Mouse (Mus musculus): ENCODE measurements at regions not wholly inside any gene's neighbourhood (a gene's known extent, or its start where the extent isn't known, plus 50 kb on each side); places are given as distances from the start of the nearest gene placed in this dataset.

GRCm38 (mm10) chr3:103423290-103423689, 144.2 kb downstream of the Trim33 start:
- H3K9me3 ChIP-seq (ENCODE audit: control insufficient read depth, low read length), result no peaks in the 10 kb centered on the region
- H3K27ac ChIP-seq (ENCODE audit: low read depth, low read length), result no peak overlapping the region
- no peaks in the 10 kb centered on the region for H3K36me3 ChIP-seq (ENCODE audit: control insufficient read depth, insufficient read depth, low read length)
- no peak for ATAC-seq (ENCODE audit: low read depth)
- H3K4me2 ChIP-seq (ENCODE audit: low read depth, low read length), result no peak overlapping the region
- no peak overlapping the region for H3K4me3 ChIP-seq (ENCODE audit: low read depth, low read length)
- H3K9ac ChIP-seq (replicated peaks; ENCODE audit: low read depth, low read length), result no peak overlapping the region
- no peaks in the 10 kb centered on the region for H3K27me3 ChIP-seq (ENCODE audit: control insufficient read depth, insufficient read depth, low read length)
- WGBS, result 77% methylated on average over 4 of the region's 4 CpGs
- peaks cover 12% of the 10 kb centered on the region; the same call in 1 of the 2 replicates for H3K4me1 ChIP-seq (ENCODE audit: control insufficient read depth, insufficient read depth, low read length)

DNA sequence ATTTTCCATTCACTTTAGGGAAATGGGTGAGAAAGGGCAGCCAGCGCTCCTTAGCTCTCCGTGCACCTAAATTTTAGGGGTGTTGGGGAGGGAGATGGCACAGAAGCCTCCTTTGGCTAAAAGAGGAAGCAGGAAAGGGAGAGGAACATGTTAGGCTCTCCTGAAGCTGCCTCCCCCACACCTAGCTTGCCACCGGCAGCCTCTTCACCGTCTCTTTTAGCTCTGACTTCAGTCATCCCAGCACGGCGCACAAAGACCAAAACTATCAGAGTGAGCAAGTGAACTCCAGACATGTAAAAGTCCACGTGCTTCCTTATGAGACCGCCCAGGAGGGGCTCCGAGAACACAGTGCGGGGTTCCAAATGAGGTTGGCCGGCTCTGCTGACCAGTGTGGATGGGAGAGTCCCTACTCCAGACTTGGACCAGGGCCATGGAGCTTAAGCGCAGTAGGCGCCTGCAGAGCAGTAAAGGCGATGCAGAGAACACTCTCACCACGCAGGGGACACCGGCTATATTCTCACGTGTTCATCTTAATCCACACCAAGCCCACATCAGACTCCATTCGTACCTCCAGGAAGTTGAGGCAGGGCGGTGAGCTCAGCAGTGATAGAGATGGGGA, 146.8 kb downstream of the Trim33 start:
- no peak overlapping the region for H3K9ac ChIP-seq (replicated peaks; ENCODE audit: low read depth, low read length)
- no peak for ATAC-seq (ENCODE audit: low read depth)
- H3K9me3 ChIP-seq (ENCODE audit: control insufficient read depth, low read length), result no peaks in the 10 kb centered on the region
- H3K27me3 ChIP-seq (ENCODE audit: control insufficient read depth, insufficient read depth, low read length), result no peaks in the 10 kb centered on the region
- H3K4me3 ChIP-seq (ENCODE audit: low read depth, low read length), result no peak overlapping the region
- no peak overlapping the region for H3K27ac ChIP-seq (ENCODE audit: low read depth, low read length)
- H3K4me1 ChIP-seq (ENCODE audit: control insufficient read depth, insufficient read depth, low read length), result peaks cover 7% of the 10 kb centered on the region; the same call in 1 of the 2 replicates
- H3K36me3 ChIP-seq (ENCODE audit: control insufficient read depth, insufficient read depth, low read length), result no peaks in the 10 kb centered on the region
- 89% methylated on average over 19 of the region's 19 CpGs for WGBS
- H3K4me2 ChIP-seq (ENCODE audit: low read depth, low read length), result no peak overlapping the region

GRCm38 (mm10) chr3:103429227-103429788, 145.7 kb upstream of the Syt6 start:
- no peak overlapping the region for H3K27ac ChIP-seq (ENCODE audit: low read depth, low read length)
- no peaks in the 10 kb centered on the region for H3K4me1 ChIP-seq (ENCODE audit: control insufficient read depth, insufficient read depth, low read length)
- H3K27me3 ChIP-seq (ENCODE audit: control insufficient read depth, insufficient read depth, low read length), result no peaks in the 10 kb centered on the region
- no peak overlapping the region for H3K9ac ChIP-seq (replicated peaks; ENCODE audit: low read depth, low read length)
- ATAC-seq (ENCODE audit: low read depth), result no peak; the same call in 1 of the 2 replicates
- H3K4me3 ChIP-seq (ENCODE audit: low read depth, low read length), result no peak overlapping the region
- no peak overlapping the region for H3K4me2 ChIP-seq (ENCODE audit: low read depth, low read length)
- no peaks in the 10 kb centered on the region for H3K9me3 ChIP-seq (ENCODE audit: control insufficient read depth, low read length)
- 12% methylated on average over 5 of the region's 5 CpGs for WGBS
- H3K36me3 ChIP-seq (ENCODE audit: control insufficient read depth, insufficient read depth, low read length), result no peaks in the 10 kb centered on the region

DNA sequence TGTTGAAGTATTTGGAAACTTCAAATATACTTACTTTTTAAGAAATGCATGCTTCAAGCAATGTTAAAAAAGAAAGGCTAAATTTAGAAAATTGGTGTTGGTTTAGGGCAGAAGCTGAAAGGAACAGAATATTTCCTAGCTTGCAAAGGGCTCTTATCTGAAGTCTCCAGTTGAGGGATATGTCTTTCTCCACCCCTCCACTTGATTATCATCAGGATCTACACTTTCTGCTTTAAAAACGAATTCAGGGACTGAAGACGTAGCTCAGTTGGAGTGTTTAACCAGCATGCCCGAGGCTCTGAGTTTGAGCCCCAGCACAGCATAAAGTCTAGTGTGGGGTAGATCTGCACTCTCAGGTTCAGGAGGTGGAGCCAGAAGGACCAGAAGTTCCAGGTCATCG, 144.9 kb upstream of the Syt6 start:
- Histone ChIP-seq H3K9me3 (ENCODE audit: control insufficient read depth, low read length) (no peaks in the 10 kb centered on the region), H3K4me2 (ENCODE audit: low read depth, low read length) (no peak overlapping the region), H3K27me3 (ENCODE audit: control insufficient read depth, insufficient read depth, low read length) (no peaks in the 10 kb centered on the region), H3K4me1 (ENCODE audit: control insufficient read depth, insufficient read depth, low read length) (no peaks in the 10 kb centered on the region), H3K4me3 (ENCODE audit: low read depth, low read length) (no peak overlapping the region), H3K36me3 (ENCODE audit: control insufficient read depth, insufficient read depth, low read length) (no peaks in the 10 kb centered on the region), H3K27ac (ENCODE audit: low read depth, low read length) (no peak overlapping the region), H3K9ac (replicated peaks; ENCODE audit: low read depth, low read length) (no peak overlapping the region)
- 85% methylated on average over 4 of the region's 4 CpGs for WGBS
- ATAC-seq (ENCODE audit: low read depth), result no peak

DNA sequence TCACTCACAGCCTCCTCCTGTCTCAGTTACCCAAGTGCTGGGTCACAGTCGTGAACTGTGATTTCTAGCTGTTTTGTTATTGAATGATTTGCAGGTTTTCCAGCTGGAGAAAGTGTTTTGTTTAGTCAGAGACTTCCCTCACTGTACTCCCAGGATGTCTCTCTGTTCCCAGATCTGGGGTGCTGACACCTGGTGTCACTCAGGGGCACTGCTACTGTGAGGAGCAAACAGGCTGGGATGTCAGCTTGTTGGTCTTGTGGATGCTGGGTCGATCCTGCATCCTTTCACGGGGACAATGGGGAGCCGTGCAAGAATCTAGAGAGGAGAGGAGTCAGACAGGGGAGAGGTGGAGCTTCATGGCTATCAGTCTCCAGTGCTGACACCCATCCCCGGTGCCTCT, 142.8 kb upstream of the Syt6 start:
- H3K27ac ChIP-seq (ENCODE audit: low read depth, low read length), result no peak overlapping the region
- no peak overlapping the region for H3K9ac ChIP-seq (replicated peaks; ENCODE audit: low read depth, low read length)
- no peaks in the 10 kb centered on the region for H3K36me3 ChIP-seq (ENCODE audit: control insufficient read depth, insufficient read depth, low read length)
- no peak overlapping the region for H3K4me3 ChIP-seq (ENCODE audit: low read depth, low read length)
- ATAC-seq (ENCODE audit: low read depth), result no peak
- no peaks in the 10 kb centered on the region for H3K27me3 ChIP-seq (ENCODE audit: control insufficient read depth, insufficient read depth, low read length)
- H3K4me2 ChIP-seq (ENCODE audit: low read depth, low read length), result no peak overlapping the region
- 41% methylated on average over 5 of the region's 5 CpGs for WGBS
- no peaks in the 10 kb centered on the region for H3K9me3 ChIP-seq (ENCODE audit: control insufficient read depth, low read length)
- H3K4me1 ChIP-seq (ENCODE audit: control insufficient read depth, insufficient read depth, low read length), result no peaks in the 10 kb centered on the region

- no peak; the same call in 1 of the 2 replicates for ATAC-seq (ENCODE audit: low read depth)
- H3K4me3 ChIP-seq (ENCODE audit: low read depth, low read length), result no peak overlapping the region
- H3K36me3 ChIP-seq (ENCODE audit: control insufficient read depth, insufficient read depth, low read length), result no peaks in the 10 kb centered on the region
- H3K4me2 ChIP-seq (ENCODE audit: low read depth, low read length), result no peak overlapping the region
- no peaks in the 10 kb centered on the region for H3K9me3 ChIP-seq (ENCODE audit: control insufficient read depth, low read length)
- no peak overlapping the region for H3K27ac ChIP-seq (ENCODE audit: low read depth, low read length)
- H3K9ac ChIP-seq (replicated peaks; ENCODE audit: low read depth, low read length), result no peak overlapping the region
- WGBS, result 71% methylated on average over 9 of the region's 9 CpGs
- no peaks in the 10 kb centered on the region for H3K27me3 ChIP-seq (ENCODE audit: control insufficient read depth, insufficient read depth, low read length)
- H3K4me1 ChIP-seq (ENCODE audit: control insufficient read depth, insufficient read depth, low read length), result no peaks in the 10 kb centered on the region
Observed at GRCm38 (mm10) chr3:103436902-103437603, 138.0 kb upstream of the Syt6 start.

DNA sequence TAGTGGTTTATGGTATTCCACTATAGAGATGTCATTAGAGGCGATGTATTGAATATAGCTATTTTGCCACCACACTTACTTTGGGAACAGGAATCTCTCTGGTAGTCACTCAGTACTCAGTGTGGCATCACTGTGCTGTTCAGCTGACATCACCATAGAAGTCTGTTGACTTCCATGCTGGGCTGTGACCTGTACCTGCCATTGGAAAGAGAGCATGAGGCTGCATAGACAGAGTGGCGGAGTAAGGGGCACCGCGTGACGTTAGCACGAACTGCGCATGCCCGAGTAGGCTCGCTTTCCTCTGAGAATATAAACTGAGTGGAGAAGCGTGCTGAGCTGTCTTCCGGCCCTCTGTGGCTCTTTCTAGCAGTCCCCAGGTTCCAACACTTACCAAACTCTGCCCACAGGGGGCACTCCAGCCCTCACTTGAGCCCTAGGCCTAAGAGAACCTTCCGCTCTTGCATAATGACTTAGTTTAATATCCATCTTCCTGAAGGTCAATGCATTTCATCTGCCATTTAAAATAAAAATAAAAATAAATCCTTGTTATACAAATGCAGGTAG, 136.2 kb upstream of the Syt6 start:
- Histone ChIP-seq H3K36me3 (ENCODE audit: control insufficient read depth, insufficient read depth, low read length) (no peaks in the 10 kb centered on the region), H3K9ac (replicated peaks; ENCODE audit: low read depth, low read length) (no peak overlapping the region), H3K4me2 (ENCODE audit: low read depth, low read length) (no peak overlapping the region), H3K27me3 (ENCODE audit: control insufficient read depth, insufficient read depth, low read length) (no peaks in the 10 kb centered on the region), H3K27ac (ENCODE audit: low read depth, low read length) (no peak overlapping the region), H3K4me1 (ENCODE audit: control insufficient read depth, insufficient read depth, low read length) (no peaks in the 10 kb centered on the region), H3K9me3 (ENCODE audit: control insufficient read depth, low read length) (no peaks in the 10 kb centered on the region), H3K4me3 (ENCODE audit: low read depth, low read length) (no peak overlapping the region)
- ATAC-seq (ENCODE audit: low read depth), result peak; percentile 53; the same call in 1 of the 2 replicates
- WGBS, result 53% methylated on average over 12 of the region's 12 CpGs

DNA sequence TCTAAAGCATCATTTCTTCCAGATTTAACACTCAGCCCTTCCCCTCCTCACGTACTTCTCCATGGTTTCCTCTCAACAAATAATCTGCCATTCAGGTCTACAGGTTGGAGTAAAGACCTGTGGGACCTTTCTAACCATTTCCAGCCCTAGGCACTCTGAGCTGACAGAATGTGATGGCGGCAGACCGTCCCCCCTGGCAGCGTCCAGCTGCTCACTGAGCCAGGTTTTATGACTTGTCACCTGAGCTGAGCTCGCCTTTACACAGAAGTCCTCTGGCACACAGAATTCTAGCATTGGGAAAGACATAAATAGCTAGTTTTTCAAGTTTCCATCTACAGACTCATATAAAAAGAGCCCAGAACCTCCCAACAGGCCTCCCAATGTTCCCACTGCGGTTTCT, 131.8 kb upstream of the Syt6 start:
- H3K4me2 ChIP-seq (ENCODE audit: low read depth, low read length), result no peak overlapping the region
- H3K4me1 ChIP-seq (ENCODE audit: control insufficient read depth, insufficient read depth, low read length), result no peaks in the 10 kb centered on the region
- WGBS, result 71% methylated on average over 6 of the region's 6 CpGs
- no peak for ATAC-seq (ENCODE audit: low read depth)
- H3K4me3 ChIP-seq (ENCODE audit: low read depth, low read length), result no peak overlapping the region
- H3K27me3 ChIP-seq (ENCODE audit: control insufficient read depth, insufficient read depth, low read length), result no peaks in the 10 kb centered on the region
- no peak overlapping the region for H3K9ac ChIP-seq (replicated peaks; ENCODE audit: low read depth, low read length)
- H3K27ac ChIP-seq (ENCODE audit: low read depth, low read length), result no peak overlapping the region
- no peaks in the 10 kb centered on the region for H3K36me3 ChIP-seq (ENCODE audit: control insufficient read depth, insufficient read depth, low read length)
- H3K9me3 ChIP-seq (ENCODE audit: control insufficient read depth, low read length), result no peaks in the 10 kb centered on the region

GRCm38 (mm10) chr3:103445852-103446251, 129.2 kb upstream of the Syt6 start:
- H3K4me2 ChIP-seq (ENCODE audit: low read depth, low read length), result no peak overlapping the region
- H3K9ac ChIP-seq (replicated peaks; ENCODE audit: low read depth, low read length), result no peak overlapping the region
- ATAC-seq (ENCODE audit: low read depth), result no peak
- no peaks in the 10 kb centered on the region for H3K27me3 ChIP-seq (ENCODE audit: control insufficient read depth, insufficient read depth, low read length)
- no peak overlapping the region for H3K27ac ChIP-seq (ENCODE audit: low read depth, low read length)
- no peaks in the 10 kb centered on the region for H3K4me1 ChIP-seq (ENCODE audit: control insufficient read depth, insufficient read depth, low read length)
- no peaks in the 10 kb centered on the region for H3K9me3 ChIP-seq (ENCODE audit: control insufficient read depth, low read length)
- WGBS, result 88% methylated on average over 8 of the region's 8 CpGs
- no peak overlapping the region for H3K4me3 ChIP-seq (ENCODE audit: low read depth, low read length)
- H3K36me3 ChIP-seq (ENCODE audit: control insufficient read depth, insufficient read depth, low read length), result no peaks in the 10 kb centered on the region
